Mouse (Mus musculus): ENCODE data around the gene Tmem102. TPM values are rescaled to one million over a fixed set of nuclear protein-coding genes. Genes with fewer than 3 reads are reported as not detected.

Tmem102 gene
- total and polyA plus RNA-seq, 3 experiments = 0.08 TPM; not detected in 2

- peak; percentile 34 for DNase-seq (ENCODE audit: extremely low read depth)
Measured at GRCm38 (mm10) chr11:69846738-69847688, 41.6 kb upstream of the Tmem102 start.

GRCm38 (mm10) chr11:69846198-69846680 lies 40.8 kb upstream of the Tmem102 start, which contains the start of gene Plscr3:
Plscr3 (plus strand) TSS chr11:69846376.
- Histone ChIP-seq H3K79me2 (replicated peaks; ENCODE audit: control insufficient read depth, extremely low read depth, insufficient read depth, poor library complexity, severe bottlenecking) (no peaks in the 10 kb centered on the region), H3K27ac (ENCODE audit: insufficient read depth, low read depth) (peak within 1 kb of the TSS; percentile 59), H3K4me2 (ENCODE audit: insufficient read depth, low read depth, poor library complexity, severe bottlenecking) (peak within 1 kb of the TSS; percentile 88), H3K9me3 (replicated peaks; ENCODE audit: low read length) (no peaks in the 10 kb centered on the region), H3K9ac (ENCODE audit: insufficient read depth, low read depth) (peak within 1 kb of the TSS; percentile 72), H3K4me1 (ENCODE audit: control insufficient read depth in 1 of 2, insufficient read depth in 2 of 2) (peaks cover 5 to 28% of the 10 kb centered on the region in 2 experiments), H3K36me3 (replicated peaks in 1 of 2; ENCODE audit: control insufficient read depth in 1 of 2, insufficient read depth in 1 of 2, low read length in 1 of 2) (peaks cover 0 to 35% of the 10 kb centered on the region in 2 experiments), H3K4me3 (replicated peaks in 1 of 3; ENCODE audit: low read depth in 2 of 3, low read length in 2 of 3, poor library complexity in 1 of 3) (peak within 1 kb of the TSS; percentile 61 to 72 (median 65)), H3K27me3 (replicated peaks) (no peaks in the 10 kb centered on the region)
- TF ChIP-seq PAX5 (IDR thresholded peaks at IDR 0.05; ENCODE audit: low read length) (no peak), BHLHE40 (IDR thresholded peaks at IDR 0.05; ENCODE audit: low read depth, low read length) (no peak; the same call in 1 of the 2 replicates), MAX (IDR thresholded peaks at IDR 0.05; ENCODE audit: low read length) (peak; percentile 55; the same call in 1 of the 2 replicates), NELFE (IDR thresholded peaks at IDR 0.05; ENCODE audit: low read depth, low read length) (peak; percentile 96), IRF4 (IDR thresholded peaks at IDR 0.05; ENCODE audit: low read depth, low read length) (peak; percentile 52; the same call in 1 of the 2 replicates), CHD1 (IDR thresholded peaks at IDR 0.05; ENCODE audit: low read depth, low read length) (no peak), HCFC1 (IDR thresholded peaks at IDR 0.05; ENCODE audit: low read depth, low read length) (peak; percentile 67), E2F4 (IDR thresholded peaks at IDR 0.05; ENCODE audit: insufficient replicate concordance, low read depth, low read length) (no peak), MEF2A (IDR thresholded peaks at IDR 0.05; ENCODE audit: borderline replicate concordance, low read depth, low read length) (peak; percentile 43; the same call in 1 of the 2 replicates), KAT2A (IDR thresholded peaks at IDR 0.05; ENCODE audit: insufficient replicate concordance, low read length) (0 out of 2 replicates have a peak, but pooled peaks have one; percentile 23), ZKSCAN1 (IDR thresholded peaks at IDR 0.05; ENCODE audit: borderline replicate concordance, low read depth, low read length) (no peak), POLR2A (IDR thresholded peaks at IDR 0.05; ENCODE audit: low read depth, low read length) (peak; percentile 96), NRF1 (IDR thresholded peaks at IDR 0.05; ENCODE audit: low read depth, low read length) (peak; percentile 84), SIN3A (IDR thresholded peaks at IDR 0.05; ENCODE audit: low read length) (peak; percentile 69; the same call in 1 of the 2 replicates), ZMIZ1 (IDR thresholded peaks at IDR 0.05; ENCODE audit: low read depth, low read length) (peak; percentile 82), ELF1 (IDR thresholded peaks at IDR 0.05; ENCODE audit: low read depth, low read length) (peak; percentile 68), TBP (conservative IDR thresholded peaks at IDR 0.05; ENCODE audit: low read depth, low read length) (peak; percentile 70), RAD21 (IDR thresholded peaks at IDR 0.05; ENCODE audit: low read depth, low read length) (no peak), POLR2AphosphoS2 (IDR thresholded peaks at IDR 0.05; ENCODE audit: low read depth, low read length) (no peak), MAZ (IDR thresholded peaks at IDR 0.05; ENCODE audit: low read depth, low read length) (peak; percentile 94), TCF12 (IDR thresholded peaks at IDR 0.05; ENCODE audit: low read depth, low read length) (peak; percentile 70; the same call in 1 of the 2 replicates), MXI1 (IDR thresholded peaks at IDR 0.05; ENCODE audit: low read depth, low read length) (peak; percentile 85), MYC (IDR thresholded peaks at IDR 0.05; ENCODE audit: low read depth, low read length) (peak; percentile 76; the same call in 1 of the 2 replicates), USF1 (IDR thresholded peaks at IDR 0.05; ENCODE audit: low read depth, low read length) (no peak)
- in situ Hi-C loops (cut with MboI; ENCODE audit: low pct_ligation_motif_present, low pct_unique_long_range_greater_than_20kb, low sequenced_read_pairs) (no loop called here), dilution Hi-C loops (cut with MboI; ENCODE audit: extremely low pct_ligation_motif_present, extremely low pct_unique_long_range_greater_than_20kb, low sequenced_read_pairs) (no loop called here)
- peak; percentile 93 for DNase-seq (ENCODE audit: extremely low read depth)

More at GRCm38 (mm10) chr11:69846738-69847688, 41.6 kb upstream of the Tmem102 start:
- dilution Hi-C loops (cut with MboI; ENCODE audit: extremely low pct_ligation_motif_present, extremely low pct_unique_long_range_greater_than_20kb, low sequenced_read_pairs) = no loop called here
- Histone ChIP-seq H3K27me3 (replicated peaks) (no peaks in the 10 kb centered on the region), H3K9me3 (replicated peaks; ENCODE audit: low read length) (no peaks in the 10 kb centered on the region), H3K4me1 (ENCODE audit: control insufficient read depth in 1 of 2, insufficient read depth in 2 of 2) (peaks cover 5 to 28% of the 10 kb centered on the region in 2 experiments), H3K4me3 (replicated peaks in 1 of 3; ENCODE audit: low read depth in 2 of 3, low read length in 2 of 3, poor library complexity in 1 of 3) (peak overlapping the region; percentile 61 to 72 (median 65)), H3K79me2 (replicated peaks; ENCODE audit: control insufficient read depth, extremely low read depth, insufficient read depth, poor library complexity, severe bottlenecking) (no peaks in the 10 kb centered on the region), H3K4me2 (ENCODE audit: insufficient read depth, low read depth, poor library complexity, severe bottlenecking) (peak overlapping the region; percentile 88), H3K36me3 (replicated peaks in 1 of 2; ENCODE audit: control insufficient read depth in 1 of 2, insufficient read depth in 1 of 2, low read length in 1 of 2) (peaks cover 0 to 43% of the 10 kb centered on the region in 2 experiments), H3K9ac (ENCODE audit: insufficient read depth, low read depth) (peak overlapping the region; percentile 62), H3K27ac (ENCODE audit: insufficient read depth, low read depth) (no peak overlapping the region)
- TF ChIP-seq JUN (IDR thresholded peaks at IDR 0.05; ENCODE audit: insufficient read depth, low read depth, low read length) (no peak), NRF1 (IDR thresholded peaks at IDR 0.05; ENCODE audit: low read depth, low read length) (no peak), ZNF384 (IDR thresholded peaks at IDR 0.05; ENCODE audit: low read depth, low read length) (peak; percentile 67)
- in situ Hi-C loops (cut with MboI; ENCODE audit: low pct_ligation_motif_present, low pct_unique_long_range_greater_than_20kb, low sequenced_read_pairs) = no loop called here
